Mouse (Mus musculus): ENCODE measurements around the gene Cfd.

GRCm38 (mm10) chr10:79886054-79886453 lies 4.6 kb upstream of the Cfd start, which contains the start of gene Elane:
- no peak for TF ChIP-seq CTCF (conservative IDR thresholded peaks at IDR 0.05; ENCODE audit: insufficient read depth, insufficient read length, low read depth, low read length)
- TF ChIP-seq POLR2A (IDR thresholded peaks at IDR 0.05; ENCODE audit: low read depth, low read length), result no peak
